Mouse (Mus musculus) 416B (cell line): ENCODE data around the gene Vps52.

ENCODE experiments used
- DNase-seq: peaks from one replicate; pipeline ENCODE4 v3.0.0; 2011; ENCODE audit warnings: low read depth

Vps52 gene

GRCm38 (mm10) chr17:33955555-33956214 is at the start of gene Vps52, which contains the start of gene Rps18:
TSS of gene Vps52 (plus strand) at chr17:33955812.
TSS of gene Rps18 (minus strand) at chr17:33956001.
- peak; percentile 99 for DNase-seq

- DNase-seq, result peak; percentile 56
Measured at GRCm38 (mm10) chr17:33908331-33909076, 47.1 kb upstream of the Vps52 start.

DNA sequence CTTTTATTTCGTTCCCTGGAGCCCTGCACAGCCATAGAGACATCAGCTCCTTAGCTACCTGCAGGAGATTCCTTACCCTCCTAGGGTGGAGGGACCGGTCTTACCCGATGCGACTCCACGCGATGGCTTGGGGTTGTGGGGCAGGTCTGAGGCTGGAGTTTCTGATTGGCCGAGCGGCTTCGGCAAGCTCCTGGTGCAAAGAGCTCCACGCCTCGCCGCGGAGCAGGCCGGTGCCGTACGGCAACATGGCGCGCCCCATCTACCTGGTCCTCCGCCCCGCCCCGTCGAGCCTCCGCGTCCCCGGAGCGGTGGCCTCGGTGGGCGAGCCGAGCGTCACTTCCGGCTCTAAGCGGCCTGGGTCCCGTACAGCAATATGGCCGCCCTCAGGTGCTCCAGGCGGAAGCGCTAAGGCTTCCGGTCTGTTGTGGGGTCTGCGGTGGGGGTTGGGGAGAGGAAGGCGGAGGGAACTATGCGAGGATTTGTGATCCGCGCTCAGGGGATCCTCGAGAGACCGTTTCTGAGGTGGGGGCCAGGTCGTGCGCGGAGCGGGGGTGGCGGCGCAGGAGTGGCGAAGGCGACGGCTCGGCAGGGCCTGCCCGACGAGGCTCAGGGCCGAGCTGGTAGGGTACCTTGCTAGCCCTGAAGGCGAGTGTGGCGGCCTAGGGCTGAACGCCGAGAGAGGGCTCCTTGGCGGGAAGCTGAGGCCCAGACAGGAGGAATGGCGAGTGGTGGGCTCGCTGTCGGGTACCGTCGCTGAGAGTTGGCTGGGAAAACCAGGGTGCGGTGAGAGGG is 46.3 kb upstream of the Vps52 start, which contains the start of gene Daxx:
TSS of gene Daxx (plus strand) at position 338 of the 792 bp plus-strand sequence.
- DNase-seq, result peak; percentile 99

GRCm38 (mm10) chr17:33909869-33910250 is 45.8 kb upstream of the Vps52 start:
- peak; percentile 80 for DNase-seq

DNA sequence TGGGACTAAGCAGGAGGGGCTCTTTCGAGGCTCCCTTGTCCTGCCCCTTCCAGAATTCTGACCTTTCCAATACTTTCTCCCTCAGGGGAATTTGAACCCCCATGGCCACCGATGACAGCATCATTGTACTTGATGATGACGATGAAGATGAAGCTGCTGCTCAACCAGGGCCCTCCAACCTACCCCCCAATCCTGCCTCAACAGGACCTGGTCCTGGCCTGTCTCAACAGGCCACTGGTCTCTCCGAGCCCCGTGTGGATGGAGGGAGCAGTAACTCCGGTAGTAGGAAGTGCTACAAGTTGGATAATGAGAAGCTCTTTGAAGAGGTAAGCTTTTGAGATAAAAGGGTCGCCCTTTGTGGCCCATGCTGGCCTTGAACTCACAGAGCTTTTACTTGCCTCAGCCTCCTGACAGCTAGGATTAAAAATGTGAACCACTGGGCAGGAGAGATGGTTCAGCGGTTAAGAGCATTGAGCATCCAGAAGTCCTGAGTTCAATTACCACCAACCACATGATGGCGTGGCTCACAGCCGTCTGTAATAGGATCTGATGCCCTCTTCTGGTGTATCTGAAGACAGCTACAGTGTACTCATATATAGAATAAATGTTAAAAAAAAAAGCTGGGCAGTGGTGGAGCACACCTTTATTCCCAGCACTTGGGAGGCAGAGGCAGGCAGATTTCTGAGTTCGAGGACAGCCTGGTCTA is 45.1 kb upstream of the Vps52 start:
- DNase-seq, result peak; percentile 66

GRCm38 (mm10) chr17:33911052-33911812 is 44.4 kb upstream of the Vps52 start:
- no peak for DNase-seq

GRCm38 (mm10) chr17:33911813-33912414 is 43.7 kb upstream of the Vps52 start:
- no peak for DNase-seq

DNA sequence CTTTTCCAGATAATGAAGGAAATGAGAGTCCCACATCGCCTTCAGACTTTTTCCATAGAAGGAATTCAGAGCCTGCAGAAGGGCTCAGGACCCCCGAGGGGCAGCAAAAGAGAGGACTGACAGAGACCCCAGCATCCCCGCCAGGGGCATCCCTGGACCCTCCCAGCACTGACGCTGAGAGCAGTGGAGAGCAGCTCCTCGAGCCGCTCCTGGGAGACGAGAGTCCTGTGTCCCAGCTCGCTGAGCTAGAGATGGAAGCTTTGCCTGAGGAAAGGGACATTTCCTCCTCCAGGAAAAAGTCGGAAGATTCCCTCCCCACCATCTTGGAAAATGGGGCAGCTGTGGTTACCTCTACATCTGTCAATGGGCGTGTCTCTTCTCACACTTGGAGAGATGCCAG is 42.3 kb upstream of the Vps52 start:
- DNase-seq, result no peak

DNA sequence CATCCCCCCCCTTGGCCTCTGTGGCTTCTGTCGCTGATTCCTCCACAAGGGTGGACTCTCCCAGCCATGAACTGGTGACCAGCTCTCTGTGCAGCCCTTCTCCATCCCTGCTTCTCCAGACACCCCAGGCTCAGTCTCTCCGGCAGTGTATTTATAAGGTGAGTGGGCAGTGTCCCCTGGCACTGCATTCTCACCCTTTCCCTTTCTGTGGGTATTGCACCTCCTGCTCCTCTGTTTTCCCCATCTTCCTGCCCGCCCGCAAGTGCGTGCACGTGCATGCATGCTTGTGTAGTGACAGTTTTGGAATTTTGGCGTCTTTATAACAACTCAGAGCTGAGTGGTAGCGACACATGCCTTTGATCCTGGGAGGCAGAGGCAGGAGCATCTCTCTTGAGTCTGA is 41.7 kb upstream of the Vps52 start:
- DNase-seq, result no peak

GRCm38 (mm10) chr17:33914969-33915391 is 40.6 kb upstream of the Vps52 start:
- DNase-seq, result peak; percentile 59

DNA sequence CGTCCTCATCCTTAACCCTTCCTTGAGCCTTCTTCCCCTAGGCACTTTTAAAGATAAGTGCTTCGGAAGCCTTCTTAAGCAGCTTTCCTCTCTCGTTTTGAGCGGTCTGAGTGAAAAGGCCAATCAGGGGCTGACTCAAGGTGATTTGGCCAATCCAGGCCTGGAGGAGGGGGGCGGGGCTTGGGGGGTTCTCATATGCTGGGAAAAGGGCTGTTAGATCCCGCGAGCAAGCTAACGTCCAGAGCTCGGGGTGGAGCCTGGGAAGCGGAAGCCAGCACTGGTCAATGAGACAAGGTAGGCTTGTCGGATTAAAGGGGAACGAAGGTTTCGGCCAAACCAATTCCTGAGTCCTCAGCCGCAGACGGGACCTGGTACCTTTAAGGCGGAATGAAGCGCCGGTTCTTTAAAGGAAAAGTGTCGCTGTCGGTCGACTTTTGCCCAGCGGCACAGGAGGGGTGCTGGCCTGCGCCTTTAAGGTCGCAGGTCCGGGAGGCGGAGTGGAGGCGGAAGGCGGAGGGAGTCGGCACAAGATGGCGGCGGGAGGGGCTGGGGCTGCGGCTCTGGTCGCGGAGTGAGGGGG is 39.9 kb upstream of the Vps52 start, which contains the start of the genes Tapbp and Zbtb22:
TSS of gene Tapbp (plus strand) at position 229 of the 580 bp plus-strand sequence.
TSS of gene Zbtb22 (plus strand) at position 234 of the 580 bp plus-strand sequence.
- peak; percentile 100 for DNase-seq

DNA sequence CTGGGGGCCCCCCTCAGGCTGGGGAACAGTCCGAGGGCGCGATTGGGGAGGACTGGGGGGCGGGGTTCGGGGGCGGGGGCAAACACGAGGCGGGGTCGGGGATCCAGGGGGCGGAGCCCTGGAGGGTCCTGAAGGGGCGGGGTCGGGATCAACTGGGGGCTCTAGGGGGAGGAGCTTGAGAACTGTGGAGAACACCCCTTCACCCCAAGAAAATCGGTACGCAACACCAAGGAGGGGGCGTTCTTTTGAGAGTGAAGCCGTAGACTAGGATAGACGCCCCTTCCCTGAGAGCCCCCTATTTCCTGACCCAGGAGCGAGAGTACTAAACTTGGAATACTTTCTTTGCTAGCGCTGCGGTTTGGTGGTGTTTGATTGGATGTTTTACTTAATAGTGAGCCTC is 39.3 kb upstream of the Vps52 start:
- no peak for DNase-seq

- no peak for DNase-seq
Measured at GRCm38 (mm10) chr17:33916847-33917655, 38.6 kb upstream of the Vps52 start.

DNA sequence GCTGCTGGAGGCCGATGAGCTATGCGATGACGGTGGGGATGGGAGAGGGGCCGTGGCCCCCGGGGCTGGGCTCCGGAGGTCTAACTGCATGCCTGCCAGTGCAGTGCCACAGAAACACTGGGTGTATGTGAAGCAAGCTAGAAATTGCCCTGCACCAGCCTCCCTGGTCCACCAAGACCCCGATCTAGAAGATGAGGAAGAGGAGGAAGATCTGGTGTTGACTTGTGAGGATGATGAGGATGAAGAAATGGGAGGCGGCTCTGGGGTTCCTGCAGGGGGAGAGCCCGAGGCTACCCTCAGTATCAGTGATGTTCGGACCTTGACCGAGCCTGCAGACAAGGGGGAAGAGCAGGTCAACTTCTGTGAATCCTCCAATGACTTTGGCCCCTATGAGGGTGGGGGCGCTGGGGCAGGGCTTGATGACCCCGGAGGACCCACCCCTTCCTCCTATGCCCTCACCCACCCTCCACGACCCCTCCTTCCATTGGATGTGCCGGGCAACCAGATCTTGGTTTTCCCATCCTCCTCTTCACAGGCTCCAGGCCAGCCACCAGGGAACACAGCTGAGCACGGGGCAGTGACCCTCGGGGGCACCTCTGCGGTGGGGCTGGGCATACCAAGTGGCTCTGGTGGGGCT is 37.8 kb upstream of the Vps52 start:
- no peak for DNase-seq

DNA sequence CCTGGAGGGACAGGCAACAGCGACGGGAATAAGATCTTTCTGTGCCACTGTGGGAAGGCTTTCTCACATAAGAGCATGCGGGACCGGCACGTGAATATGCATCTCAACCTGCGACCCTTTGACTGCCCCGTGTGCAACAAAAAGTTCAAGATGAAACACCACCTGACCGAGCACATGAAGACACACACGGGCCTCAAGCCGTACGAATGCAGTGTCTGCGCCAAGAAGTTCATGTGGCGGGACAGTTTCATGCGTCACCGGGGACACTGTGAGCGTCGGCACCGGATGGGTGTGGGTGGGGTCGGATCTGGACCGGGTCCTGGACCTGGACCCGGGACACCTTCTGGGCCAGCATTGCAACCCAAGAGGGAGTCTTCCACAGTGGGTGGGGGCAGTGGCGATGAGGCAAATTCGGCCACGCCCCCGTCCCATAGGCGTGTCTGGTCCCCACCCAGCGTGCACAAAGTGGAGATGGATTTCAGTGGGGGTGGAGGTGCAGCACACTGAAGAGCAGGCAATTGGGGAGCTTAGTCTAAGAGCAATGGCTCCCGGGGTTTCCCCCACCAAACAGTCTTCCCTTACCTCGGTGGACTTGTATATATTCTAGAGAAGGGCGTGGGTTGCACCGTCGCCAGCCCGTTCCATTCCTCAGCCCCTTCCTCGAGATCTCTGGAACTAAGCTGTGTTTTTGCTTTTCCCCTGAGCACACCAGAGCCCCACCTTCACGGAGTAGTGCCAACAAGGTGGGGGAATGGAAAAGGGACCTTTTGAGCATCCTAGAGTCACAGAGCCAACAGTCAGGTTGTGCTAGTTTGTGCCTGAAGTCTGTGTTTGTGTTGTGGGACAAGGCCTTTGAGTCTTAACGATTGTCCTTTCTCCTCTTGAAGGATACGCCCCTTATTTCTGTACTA is 37.1 kb upstream of the Vps52 start:
- DNase-seq, result no peak

- DNase-seq, result peak; percentile 96
Measured at GRCm38 (mm10) chr17:33919351-33920281, 36.0 kb upstream of the Vps52 start.
